Mouse (Mus musculus) brain, embryonic 14.5 days (tissue): ENCODE measurements around the gene Commd1.

Source experiments
- CTCF ChIP-seq: fragments of 200-500 bp; IDR thresholded peaks from 2 replicates; pipeline ENCODE4 v1.5.1; 2012; ENCODE audit warnings: inconsistent platforms, mild to moderate bottlenecking, moderate library complexity, borderline replicate concordance; ENCODE audit not compliant: insufficient read depth, insufficient read length; ENCODE audit errors: extremely low read depth
- POLR2A ChIP-seq: fragments of 200-500 bp; IDR thresholded peaks from 2 replicates; pipeline ENCODE4 v1.6.1; 2012; ENCODE audit warnings: mild to moderate bottlenecking, inconsistent platforms, borderline replicate concordance; ENCODE audit not compliant: poor library complexity, insufficient read depth, insufficient read length, severe bottlenecking; ENCODE audit errors: extremely low read depth

DNA sequence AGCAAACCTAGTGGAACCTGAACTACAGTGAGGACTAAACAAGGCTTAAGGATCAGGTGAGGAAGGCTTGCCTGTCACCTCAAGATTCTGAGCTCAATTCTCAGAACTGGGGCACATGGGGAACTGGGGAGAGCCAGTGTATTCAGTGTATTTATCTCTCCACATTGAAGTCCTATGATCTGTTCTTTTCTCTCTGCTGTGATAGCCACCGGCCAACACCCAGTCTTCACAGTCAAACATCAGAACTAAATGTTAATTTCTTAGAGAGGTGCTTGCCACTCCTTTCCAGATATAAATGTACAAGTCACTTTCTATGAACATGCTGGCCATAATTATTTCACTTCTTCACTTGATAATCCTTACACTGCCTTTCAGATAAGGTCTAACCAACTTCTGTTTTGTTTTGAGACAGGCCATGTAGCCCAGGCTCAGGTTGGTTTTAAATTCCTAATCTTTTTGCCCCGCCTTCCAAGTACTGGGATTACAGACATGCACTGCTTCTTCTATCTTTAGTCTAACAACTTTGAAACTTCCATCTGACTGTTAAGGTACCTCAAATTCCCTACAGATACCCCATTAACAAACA is 50.8 kb downstream of the Commd1 start:
- TF ChIP-seq CTCF (no peak), POLR2A (no peak)
